Mouse (Mus musculus): Measurements from ENCODE around the gene Eif2ak2.

- TF ChIP-seq CTCF (IDR thresholded peaks at IDR 0.05; ENCODE audit: control insufficient read depth, insufficient read depth, low read length): no peak
- no peak for TF ChIP-seq POLR2A (IDR thresholded peaks at IDR 0.05; ENCODE audit: borderline replicate concordance, control insufficient read depth, low read depth, low read length)
Measured at GRCm38 (mm10) chr17:78891020-78891419, 8.6 kb upstream of the Eif2ak2 start.

Measured in bone marrow, adult 2 months (tissue).